Mouse (Mus musculus): ENCODE results near the gene Mpi.

Mpi gene

DNA sequence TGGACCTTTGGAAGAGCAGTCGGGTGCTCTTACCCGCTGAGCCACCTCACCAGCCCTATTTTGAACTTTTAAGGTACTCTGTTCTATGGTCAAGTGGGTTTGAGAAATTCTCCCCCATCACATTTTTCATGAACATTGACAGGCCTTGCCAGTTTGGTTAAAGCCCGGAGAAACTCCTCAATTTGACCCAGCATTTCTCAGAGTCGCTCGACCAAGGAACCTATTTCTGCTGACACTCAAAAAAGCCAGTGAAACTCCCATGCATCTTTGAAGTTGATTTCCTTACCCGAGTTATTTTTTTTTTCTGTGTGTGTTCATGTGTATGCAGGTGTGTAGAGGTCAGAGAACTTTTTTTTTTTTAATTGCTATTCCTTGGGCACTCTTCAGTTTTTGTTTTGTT, 12.0 kb upstream of the Mpi start:
- in situ Hi-C loops (cut with MboI; ENCODE audit: unreplicated experiment in 2 of 2): no loop called here

DNA sequence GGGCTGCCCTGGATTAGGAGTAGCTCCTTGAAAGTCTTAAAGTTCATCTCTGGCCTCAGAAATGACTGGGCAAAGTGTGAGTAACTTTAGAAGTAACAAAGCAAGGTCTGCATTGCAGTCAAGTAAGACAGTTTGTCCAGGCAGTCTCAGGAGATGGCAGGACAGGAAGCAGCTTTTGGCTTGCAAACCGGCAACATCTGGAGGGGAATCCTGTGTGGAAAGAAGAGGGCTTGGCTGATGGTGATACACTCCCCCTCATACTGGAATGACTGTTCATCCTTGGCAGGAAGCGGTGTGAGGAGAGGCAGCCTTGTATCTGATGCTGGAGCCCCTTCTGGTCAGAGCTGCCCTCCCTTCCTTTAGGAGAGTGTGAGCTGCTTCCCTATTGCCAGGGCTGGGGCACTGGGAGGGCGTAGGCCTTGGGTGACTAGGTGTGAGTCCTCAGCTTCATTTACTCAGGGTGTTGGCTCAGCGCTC, 10.4 kb upstream of the Mpi start:
- in situ Hi-C loops (cut with MboI; ENCODE audit: unreplicated experiment in 2 of 2): no loop called here

- in situ Hi-C loops (cut with MboI; ENCODE audit: unreplicated experiment in 2 of 2): no loop called here
Measured at GRCm38 (mm10) chr9:57561711-57562099, 9.1 kb upstream of the Mpi start.

- in situ Hi-C loops (cut with MboI; ENCODE audit: unreplicated experiment in 2 of 2): no loop called here
Measured at GRCm38 (mm10) chr9:57560861-57561710, 8.5 kb upstream of the Mpi start, which contains the start of gene Scamp2. TSS of gene Scamp2 (plus strand) at chr9:57560943.

- in situ Hi-C loops (cut with MboI; ENCODE audit: unreplicated experiment in 2 of 2): no loop called here
Measured at GRCm38 (mm10) chr9:57560263-57560662, 7.7 kb upstream of the Mpi start.

DNA sequence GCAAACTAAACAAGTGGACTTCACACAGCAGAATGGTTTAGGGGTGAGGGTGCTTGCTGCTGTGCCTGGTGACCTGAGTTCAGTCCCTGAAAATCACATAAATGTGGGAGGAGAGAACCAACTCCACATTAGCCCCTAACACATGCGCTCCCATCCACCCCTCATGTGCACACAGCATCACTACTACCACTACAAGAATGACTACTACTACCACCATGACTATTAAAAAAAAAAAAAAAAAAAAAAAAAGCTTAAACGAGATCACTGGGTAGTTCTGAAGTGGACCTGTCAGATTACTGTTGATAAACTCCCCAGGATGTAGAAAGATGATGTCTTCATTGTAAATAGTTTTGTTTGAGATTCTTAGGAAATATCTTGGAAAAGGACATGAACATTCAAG, 7.0 kb upstream of the Mpi start:
- in situ Hi-C loops (cut with MboI; ENCODE audit: unreplicated experiment in 2 of 2): no loop called here

DNA sequence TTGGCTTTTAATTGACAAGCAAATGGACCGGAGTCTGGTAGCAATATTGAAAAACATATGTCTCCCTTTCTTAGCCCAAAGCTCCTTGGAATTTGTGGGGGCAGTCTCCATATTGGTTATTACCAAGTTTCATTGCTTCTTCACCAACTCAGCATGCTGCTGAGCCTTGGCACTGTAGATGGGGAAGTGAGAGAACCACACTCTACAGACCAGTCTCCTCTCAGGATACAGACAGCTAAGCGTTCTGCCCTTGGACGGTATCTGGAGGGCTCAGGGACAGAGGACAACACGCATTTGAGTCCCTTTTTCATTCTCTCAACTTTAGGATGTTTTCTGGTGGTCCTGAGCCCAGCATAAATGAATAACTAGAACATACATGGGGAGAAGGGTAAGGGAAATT, 6.1 kb upstream of the Mpi start:
- in situ Hi-C loops (cut with MboI; ENCODE audit: unreplicated experiment in 2 of 2): no loop called here

DNA sequence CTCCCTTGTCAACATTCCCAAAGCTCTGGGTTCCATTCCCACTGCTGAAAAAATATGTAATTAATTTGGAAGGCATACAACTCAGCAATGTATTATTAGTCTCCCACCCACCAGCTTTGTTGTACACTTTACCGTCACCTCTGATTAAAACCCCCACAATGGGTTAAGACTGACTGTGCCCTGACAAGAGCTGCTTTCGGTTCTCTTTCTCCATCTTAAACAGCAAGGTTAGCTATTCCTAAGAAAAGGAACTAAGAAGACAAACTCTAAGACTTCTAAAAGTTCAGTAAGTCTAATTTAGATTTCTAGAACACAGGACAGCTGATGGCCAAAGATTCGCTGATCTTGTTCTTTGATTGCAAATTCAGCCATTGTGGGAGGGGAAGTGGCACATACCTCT, 4.7 kb upstream of the Mpi start:
- in situ Hi-C loops (cut with MboI; ENCODE audit: unreplicated experiment in 2 of 2): no loop called here

DNA sequence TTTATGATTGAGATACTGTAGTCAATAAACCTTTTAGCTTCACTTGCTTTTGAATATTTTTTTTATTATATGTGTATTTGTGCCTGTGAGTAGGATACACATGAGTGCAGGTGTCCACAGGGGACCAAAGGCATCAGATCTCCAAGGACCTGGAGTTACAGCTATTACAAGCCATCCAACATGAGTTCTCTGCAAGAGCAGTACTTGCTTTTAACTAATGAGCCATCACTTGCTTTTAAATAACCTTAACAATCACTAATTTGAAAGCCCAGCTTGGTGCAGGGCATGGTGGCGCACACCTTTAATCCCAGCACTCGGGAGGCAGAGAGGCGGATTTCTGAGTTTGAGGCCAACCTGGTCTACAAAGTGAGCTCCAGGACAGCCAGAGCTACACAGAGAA, 2.2 kb upstream of the Mpi start:
- in situ Hi-C loops (cut with MboI; ENCODE audit: unreplicated experiment in 2 of 2): no loop called here

- in situ Hi-C loops (cut with MboI; ENCODE audit: unreplicated experiment in 2 of 2): no loop called here
Measured at GRCm38 (mm10) chr9:57553119-57553518, 556 bp upstream of the Mpi start.

DNA sequence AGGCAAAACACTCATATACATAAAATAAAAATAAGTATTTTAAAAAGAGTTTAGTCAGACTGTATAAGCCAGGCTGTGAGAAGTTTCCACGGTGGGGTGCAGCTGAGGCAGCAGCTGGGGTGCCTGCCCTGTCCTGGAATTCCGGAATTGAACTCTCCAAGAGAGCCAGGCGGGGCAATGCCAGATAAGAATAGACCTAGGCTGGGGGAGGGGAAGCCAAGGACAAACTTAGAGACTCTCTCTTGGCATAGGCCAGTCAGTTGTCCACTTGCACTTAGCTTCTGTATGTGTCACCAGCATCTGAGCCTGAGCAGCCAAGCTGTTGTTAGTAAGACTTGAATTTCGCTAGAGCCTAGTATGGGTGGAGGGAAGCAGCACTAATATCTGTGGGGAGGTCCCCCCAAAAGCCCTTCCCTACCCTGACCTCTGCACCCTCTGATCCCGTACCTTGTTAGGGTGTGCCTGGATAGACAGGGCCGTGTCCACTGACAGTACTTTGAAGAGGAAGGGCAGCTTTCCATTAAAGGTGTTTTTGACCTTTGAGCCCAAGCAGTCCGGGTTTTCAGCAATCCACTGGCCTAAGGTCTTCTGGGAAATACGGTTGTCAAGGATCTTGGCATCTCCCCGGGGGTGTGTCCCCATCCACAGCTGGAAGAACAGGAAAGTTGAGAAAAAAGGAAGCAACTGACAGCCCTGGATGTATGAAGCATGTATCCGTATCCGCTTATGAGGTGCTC, 2.3 kb downstream of the Mpi start:
- in situ Hi-C loops (cut with MboI; ENCODE audit: unreplicated experiment in 2 of 2): no loop called here

- in situ Hi-C loops (cut with MboI; ENCODE audit: unreplicated experiment in 2 of 2): no loop called here
Measured at GRCm38 (mm10) chr9:57549186-57549585, 3.4 kb downstream of the Mpi start.

DNA sequence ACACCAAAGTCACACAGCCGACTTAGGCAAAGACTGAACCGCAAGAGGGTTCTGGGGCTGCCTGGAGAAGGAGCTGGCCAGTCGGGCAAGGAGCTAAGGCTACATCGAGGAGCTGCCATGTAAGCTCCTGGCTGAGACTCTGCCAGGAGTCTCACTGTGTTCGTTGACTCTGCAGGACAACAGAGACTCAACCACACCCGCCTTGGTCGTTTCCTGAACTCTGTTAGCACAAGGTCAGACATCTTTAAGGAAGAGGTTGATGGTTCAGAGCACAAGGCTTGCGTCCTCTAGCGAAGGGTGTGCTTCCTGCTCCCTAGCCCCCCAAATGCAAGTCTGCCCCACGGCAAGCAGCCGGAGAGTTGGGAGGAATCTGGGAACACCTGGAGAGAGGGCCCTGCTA, 4.7 kb downstream of the Mpi start:
- in situ Hi-C loops (cut with MboI; ENCODE audit: unreplicated experiment in 2 of 2): no loop called here

- in situ Hi-C loops (cut with MboI; ENCODE audit: unreplicated experiment in 2 of 2): no loop called here
Measured at GRCm38 (mm10) chr9:57547287-57547686, 5.3 kb downstream of the Mpi start.

- in situ Hi-C loops (cut with MboI; ENCODE audit: unreplicated experiment in 2 of 2): loop anchor here in 1 of 2 experiments (5.0 kb wide), 2 partner anchors 78 to 113 kb away; partner anchors contain the start of gene Lman1l
Measured at GRCm38 (mm10) chr9:57543951-57544350, 8.6 kb downstream of the Mpi start.

DNA sequence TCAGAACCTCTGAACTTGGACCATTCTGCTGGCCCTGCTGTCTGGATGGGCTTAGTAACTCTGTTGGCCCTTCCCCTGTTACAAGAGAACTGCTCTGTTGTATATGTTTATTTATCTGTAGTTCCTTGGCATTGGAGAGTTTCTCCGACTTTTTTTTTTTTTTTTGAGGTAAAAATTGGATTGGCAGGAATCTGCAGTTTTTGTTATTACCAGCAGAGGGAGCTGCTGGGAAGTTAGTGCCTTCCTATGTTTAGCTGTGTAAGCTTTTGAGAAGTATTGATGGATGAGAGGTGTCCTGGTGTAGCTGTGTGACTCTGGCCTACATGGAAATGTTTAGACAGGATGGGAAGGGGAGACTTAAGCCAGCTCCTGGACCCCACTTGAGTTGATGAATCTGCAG, 11.3 kb downstream of the Mpi start:
- in situ Hi-C loops (cut with MboI; ENCODE audit: unreplicated experiment in 2 of 2): loop anchor here in 1 of 2 experiments (5.0 kb wide), 2 partner anchors 81 to 116 kb away; partner anchors contain the start of gene Lman1l

DNA sequence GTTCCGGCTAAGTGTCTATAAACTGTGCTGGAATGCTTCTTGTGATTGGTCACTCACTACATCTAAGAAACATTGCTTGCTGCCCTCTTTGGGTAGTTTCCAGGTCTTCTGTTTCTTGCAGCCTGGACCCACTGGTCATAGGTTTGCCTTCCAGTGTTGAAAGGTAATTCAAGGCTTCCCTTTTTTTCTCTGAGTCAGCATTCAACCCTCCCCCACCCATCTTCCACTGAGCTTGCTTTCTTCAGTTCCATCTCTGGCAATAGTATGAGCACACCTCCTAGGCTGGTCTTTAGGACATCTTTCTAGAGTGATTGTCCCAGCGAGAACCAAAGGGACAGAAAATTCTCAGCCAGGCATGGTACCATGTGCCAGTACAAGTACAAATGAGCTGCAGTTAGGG, 13.0 kb downstream of the Mpi start:
- in situ Hi-C loops (cut with MboI; ENCODE audit: unreplicated experiment in 2 of 2): loop anchor here in 1 of 2 experiments (10.0 kb wide), 1 partner anchor 215 kb away; no protein-coding TSS in a partner anchor

DNA sequence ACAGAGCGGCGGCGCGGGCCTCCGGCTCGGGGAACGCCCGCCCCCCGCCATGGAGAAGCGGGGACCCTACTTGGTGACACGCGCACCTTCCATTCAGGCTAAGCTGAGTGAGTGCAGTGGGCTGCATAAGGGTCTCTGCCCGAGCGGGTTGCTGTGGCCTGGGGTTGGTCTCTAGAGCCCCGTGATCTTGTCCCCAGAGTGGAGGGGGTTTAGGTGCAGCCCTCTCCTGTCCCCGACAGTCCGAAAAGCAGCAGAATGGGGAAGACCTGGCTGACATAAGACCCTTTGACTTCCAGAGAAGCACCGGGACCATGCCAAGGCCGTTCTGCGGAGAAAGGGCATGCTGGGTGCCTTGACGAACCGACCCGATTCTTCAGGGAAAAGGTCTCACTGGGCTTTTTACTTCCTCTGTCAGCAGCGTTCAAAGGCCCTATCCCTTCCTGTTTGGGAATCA, 14.8 kb downstream of the Mpi start:
- in situ Hi-C loops (cut with MboI; ENCODE audit: unreplicated experiment in 2 of 2): loop anchor here in 1 of 2 experiments (10.0 kb wide), 1 partner anchor 217 kb away; no protein-coding TSS in a partner anchor

- in situ Hi-C loops (cut with MboI; ENCODE audit: unreplicated experiment in 2 of 2): loop anchor here in 1 of 2 experiments (10.0 kb wide), 1 partner anchor 218 kb away; no protein-coding TSS in a partner anchor
Measured at GRCm38 (mm10) chr9:57537044-57537727, 15.4 kb downstream of the Mpi start, which contains the start of gene Fam219b. TSS of gene Fam219b (plus strand) at chr9:57537528.

DNA sequence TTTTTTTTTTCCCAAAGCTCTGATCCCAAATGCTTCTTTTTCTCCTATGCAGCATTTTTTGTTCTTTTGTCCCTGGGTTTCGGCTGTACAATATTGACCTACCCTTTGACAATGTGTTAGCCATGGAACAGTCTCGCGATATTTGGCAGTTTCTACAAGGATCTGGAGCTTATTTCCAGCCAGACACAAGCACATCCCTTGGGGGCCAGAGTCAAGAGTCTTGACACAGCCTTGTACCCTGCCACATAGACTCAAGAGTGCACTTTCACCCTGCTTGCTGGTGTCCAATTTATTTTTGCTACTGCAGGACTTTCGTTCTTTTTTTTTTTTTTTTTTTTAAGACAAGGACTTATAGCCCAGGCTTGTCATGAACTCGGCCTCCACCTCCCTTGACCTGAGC, 16.2 kb downstream of the Mpi start:
- in situ Hi-C loops (cut with MboI; ENCODE audit: unreplicated experiment in 2 of 2): loop anchor here in 1 of 2 experiments (10.0 kb wide), 1 partner anchor 218 kb away; no protein-coding TSS in a partner anchor

Data from v-Abl transformed pro-B cells (cell line).